In genomic region chr12:90061312-90061711, GRCm38 (mm10) we compare ENCODE assay signal across 14 mouse cellular contexts.
DNase-seq lines count a peak whose midpoint lies in the region; ATAC-seq and TF ChIP-seq lines count a peak whose summit lies in the region.
"Had no signal": no experiment of that assay in that cellular context is flagged by ENCODE, and none has a peak within 500 bp of the region (broad histone marks: within the 10 kb centered on the region; RNA-seq: fewer than 3 reads in every experiment).

No protein-coding gene starts in this region.

- no peak for TF ChIP-seq CTCF in forebrain, postnatal 0 days (IDR thresholded peaks at IDR 0.05; ENCODE audit: low read depth)
- TF ChIP-seq CTCF in CH12.LX (conservative IDR thresholded peaks at IDR 0.05 in 1 of 2, IDR thresholded peaks at IDR 0.05 in 1 of 2; ENCODE audit: low read depth in 2 of 2, low read length in 2 of 2): no peak

- no peak overlapping the region for H3K9ac ChIP-seq in forebrain, postnatal 0 days
- no peak overlapping the region for H3K9ac ChIP-seq in forebrain, embryonic 11.5 days (ENCODE audit: low read length)
- no peak overlapping the region for H3K9ac ChIP-seq in kidney, embryonic 15.5 days
- no peak overlapping the region for H3K9ac ChIP-seq in CH12.LX (ENCODE audit: insufficient read depth, low read depth)
- H3K9ac ChIP-seq: liver, embryonic 15.5 days; neural tube, embryonic 12.5 days had no signal

- H3K4me1 ChIP-seq in forebrain, postnatal 0 days (ENCODE audit: insufficient read depth): no peaks in the 10 kb centered on the region
- H3K4me1 ChIP-seq in forebrain, embryonic 11.5 days (replicated peaks; ENCODE audit: control insufficient read depth, insufficient read depth, low read length): peaks cover 2% of the 10 kb centered on the region; the same call in 1 of the 2 replicates
- H3K4me1 ChIP-seq in kidney, embryonic 15.5 days: no peaks in the 10 kb centered on the region
- peaks cover 0 to 14% of the 10 kb centered on the region in 2 experiments; a peak in 2 of 4 replicates for H3K4me1 ChIP-seq in CH12.LX (ENCODE audit: control insufficient read depth in 1 of 2, insufficient read depth in 2 of 2)
- H3K4me1 ChIP-seq in limb, embryonic 10.5 days: peaks cover 10% of the 10 kb centered on the region
- H3K4me1 ChIP-seq: liver, embryonic 15.5 days had no signal

- no peaks in the 10 kb centered on the region for H3K36me3 ChIP-seq in forebrain, postnatal 0 days (ENCODE audit: insufficient read depth)
- H3K36me3 ChIP-seq in forebrain, embryonic 11.5 days (ENCODE audit: control insufficient read depth, insufficient read depth, low read length): no peaks in the 10 kb centered on the region
- H3K36me3 ChIP-seq in kidney, embryonic 15.5 days: no peaks in the 10 kb centered on the region
- H3K36me3 ChIP-seq in CH12.LX (replicated peaks in 1 of 2; ENCODE audit: control insufficient read depth in 1 of 2, insufficient read depth in 1 of 2, low read length in 1 of 2): no peaks in the 10 kb centered on the region
- no peaks in the 10 kb centered on the region for H3K36me3 ChIP-seq in limb, embryonic 10.5 days
- H3K36me3 ChIP-seq: liver, embryonic 15.5 days; neural tube, embryonic 12.5 days had no signal

- ATAC-seq in forebrain, postnatal 0 days: peak; percentile 23; the same call in 1 of the 2 replicates
- ATAC-seq in forebrain, embryonic 11.5 days (replicated peaks; ENCODE audit: low FRiP score): no peak
- peak; percentile 36; the same call in 1 of the 2 replicates for ATAC-seq in kidney, embryonic 15.5 days (replicated peaks; ENCODE audit: low FRiP score)
- ATAC-seq in monocyte, adult 5-6 weeks (replicated peaks; ENCODE audit: insufficient number of reproducible peaks, low FRiP score, low TSS enrichment, poor library complexity, severe bottlenecking): no peak

- no peak overlapping the region for H3K27ac ChIP-seq in forebrain, postnatal 0 days (ENCODE audit: low read depth, low read length)
- H3K27ac ChIP-seq in forebrain, embryonic 11.5 days (ENCODE audit: low read depth, low read length): no peak overlapping the region
- no peak overlapping the region for H3K27ac ChIP-seq in kidney, embryonic 15.5 days
- no peak overlapping the region for H3K27ac ChIP-seq in CH12.LX (ENCODE audit: insufficient read depth, low read depth)
- H3K27ac ChIP-seq in limb, embryonic 10.5 days: no peak overlapping the region
- H3K27ac ChIP-seq: heart, adult 2 months; liver, embryonic 15.5 days; neural tube, embryonic 12.5 days had no signal

- H3K79me2 ChIP-seq in CH12.LX (replicated peaks; ENCODE audit: control insufficient read depth, extremely low read depth, insufficient read depth, poor library complexity, severe bottlenecking): no peaks in the 10 kb centered on the region

- dilution Hi-C loops in CH12.LX (cut with MboI; ENCODE audit: extremely low pct_ligation_motif_present, extremely low pct_unique_long_range_greater_than_20kb, low sequenced_read_pairs): no loop called here

- 38% methylated on average over 3 of the region's 3 CpGs for WGBS in forebrain, postnatal 0 days
- WGBS in forebrain, embryonic 11.5 days: 75% methylated on average over 3 of the region's 3 CpGs
- WGBS in kidney, embryonic 15.5 days: 16% methylated on average over 3 of the region's 3 CpGs
- WGBS in limb, embryonic 10.5 days: 56% methylated on average over 3 of the region's 3 CpGs

- H3K4me3 ChIP-seq in forebrain, postnatal 0 days (ENCODE audit: low read depth, low read length): no peak overlapping the region
- no peak overlapping the region for H3K4me3 ChIP-seq in forebrain, embryonic 11.5 days (ENCODE audit: low read depth, low read length)
- no peak overlapping the region for H3K4me3 ChIP-seq in kidney, embryonic 15.5 days (replicated peaks)
- no peak overlapping the region for H3K4me3 ChIP-seq in CH12.LX (replicated peaks in 1 of 3; ENCODE audit: low read depth in 2 of 3, low read length in 2 of 3, poor library complexity in 1 of 3)
- H3K4me3 ChIP-seq in limb, embryonic 10.5 days: no peak overlapping the region
- H3K4me3 ChIP-seq: heart, adult 2 months; liver, embryonic 15.5 days; neural tube, embryonic 12.5 days had no signal

- no peak for TF ChIP-seq RAD21 in CH12.LX (IDR thresholded peaks at IDR 0.05; ENCODE audit: low read depth, low read length)

- H3K4me2 ChIP-seq in forebrain, postnatal 0 days (ENCODE audit: low read depth): no peak overlapping the region
- H3K4me2 ChIP-seq in forebrain, embryonic 11.5 days (ENCODE audit: low read depth, low read length, severe bottlenecking): no peak overlapping the region
- H3K4me2 ChIP-seq in kidney, embryonic 15.5 days: no peak overlapping the region
- no peak overlapping the region for H3K4me2 ChIP-seq in CH12.LX (ENCODE audit: insufficient read depth, low read depth, poor library complexity, severe bottlenecking)
- H3K4me2 ChIP-seq: liver, embryonic 15.5 days; neural tube, embryonic 12.5 days had no signal

- DNase-seq in forebrain, postnatal 0 days: no peak
- DNase-seq in forebrain, embryonic 11.5 days (ENCODE audit: low spot score): no peak
- no peak for DNase-seq in kidney, postnatal 14 days
- peak; percentile 24 for DNase-seq in CH12.LX (ENCODE audit: extremely low read depth)
- DNase-seq in limb, embryonic 10.5 days (ENCODE audit: low spot score): peak; percentile 35
- DNase-seq in thymus, postnatal 0 days (ENCODE audit: low spot score): no peak
- DNase-seq: adrenal gland, postnatal 10 days; cerebellum, postnatal 36 days; heart, adult 2 months; thymus, adult 18-20 months had no signal

- no peak for TF ChIP-seq POLR2A in CH12.LX (IDR thresholded peaks at IDR 0.05; ENCODE audit: low read depth, low read length)

- no peak for TF ChIP-seq EP300 in CH12.LX (IDR thresholded peaks at IDR 0.05; ENCODE audit: low read length)

- H3K9me3 ChIP-seq in forebrain, postnatal 0 days (ENCODE audit: low read length): no peaks in the 10 kb centered on the region
- no peaks in the 10 kb centered on the region for H3K9me3 ChIP-seq in forebrain, embryonic 11.5 days (ENCODE audit: control insufficient read depth, low read length)
- H3K9me3 ChIP-seq in kidney, embryonic 15.5 days (replicated peaks): no peaks in the 10 kb centered on the region
- H3K9me3 ChIP-seq in CH12.LX (replicated peaks; ENCODE audit: low read length): no peaks in the 10 kb centered on the region
- H3K9me3 ChIP-seq in limb, embryonic 10.5 days (replicated peaks): no peaks in the 10 kb centered on the region
- H3K9me3 ChIP-seq: liver, embryonic 15.5 days; neural tube, embryonic 12.5 days had no signal

- in situ Hi-C loops in CH12.LX (cut with MboI; ENCODE audit: low pct_ligation_motif_present, low pct_unique_long_range_greater_than_20kb, low sequenced_read_pairs): no loop called here

- no peaks in the 10 kb centered on the region for H3K27me3 ChIP-seq in forebrain, postnatal 0 days (ENCODE audit: insufficient read depth, low read length)
- no peaks in the 10 kb centered on the region for H3K27me3 ChIP-seq in forebrain, embryonic 11.5 days (ENCODE audit: control insufficient read depth, insufficient read depth, low read length)
- no peaks in the 10 kb centered on the region for H3K27me3 ChIP-seq in kidney, embryonic 15.5 days
- H3K27me3 ChIP-seq in CH12.LX (replicated peaks): no peaks in the 10 kb centered on the region
- H3K27me3 ChIP-seq in limb, embryonic 10.5 days (ENCODE audit: low read depth, poor library complexity, severe bottlenecking): no peaks in the 10 kb centered on the region
- H3K27me3 ChIP-seq: liver, embryonic 15.5 days; neural tube, embryonic 12.5 days had no signal

TF ChIP-seq in CH12.LX, 34 proteins besides CTCF, POLR2A, EP300 and RAD21:
- no peak for TF ChIP-seq MEF2A (IDR thresholded peaks at IDR 0.05; ENCODE audit: borderline replicate concordance, low read depth, low read length)
- no peak for TF ChIP-seq POLR2AphosphoS2 (IDR thresholded peaks at IDR 0.05; ENCODE audit: low read depth, low read length)
- no peak for TF ChIP-seq NELFE (IDR thresholded peaks at IDR 0.05; ENCODE audit: low read depth, low read length)
- no peak for TF ChIP-seq MAZ (IDR thresholded peaks at IDR 0.05; ENCODE audit: low read depth, low read length)
- TF ChIP-seq MYC (IDR thresholded peaks at IDR 0.05; ENCODE audit: low read depth, low read length): no peak
- TF ChIP-seq E2F4 (IDR thresholded peaks at IDR 0.05; ENCODE audit: insufficient replicate concordance, low read depth, low read length): no peak
- TF ChIP-seq TBP (conservative IDR thresholded peaks at IDR 0.05; ENCODE audit: low read depth, low read length): no peak
- no peak for TF ChIP-seq SIN3A (IDR thresholded peaks at IDR 0.05; ENCODE audit: low read length)
- no peak for TF ChIP-seq SMC3 (IDR thresholded peaks at IDR 0.05; ENCODE audit: low read depth, low read length)
- no peak for TF ChIP-seq CHD2 (IDR thresholded peaks at IDR 0.05; ENCODE audit: low read length)
- no peak for TF ChIP-seq BHLHE40 (IDR thresholded peaks at IDR 0.05; ENCODE audit: low read depth, low read length)
- no peak for TF ChIP-seq MXI1 (IDR thresholded peaks at IDR 0.05; ENCODE audit: low read depth, low read length)
- TF ChIP-seq USF1 (IDR thresholded peaks at IDR 0.05; ENCODE audit: low read depth, low read length): no peak
- no peak for TF ChIP-seq ZC3H11A (IDR thresholded peaks at IDR 0.05; ENCODE audit: low read depth, low read length)
- no peak for TF ChIP-seq ZNF384 (IDR thresholded peaks at IDR 0.05; ENCODE audit: low read depth, low read length)
- no peak for TF ChIP-seq HCFC1 (IDR thresholded peaks at IDR 0.05; ENCODE audit: low read depth, low read length)
- no peak for TF ChIP-seq CHD1 (IDR thresholded peaks at IDR 0.05; ENCODE audit: low read depth, low read length)

Comparison
In these comparisons a context has a peak if more than half of its experiments do, and no peak if none do; other contexts are left out.
1. ATAC-seq: peak in forebrain, postnatal 0 days (single experiment) and kidney, embryonic 15.5 days (single experiment); none in forebrain, embryonic 11.5 days (single experiment) and monocyte, adult 5-6 weeks (single experiment).
2. DNase-seq: peak in CH12.LX (single experiment) and limb, embryonic 10.5 days (single experiment); none in forebrain, postnatal 0 days (single experiment), forebrain, embryonic 11.5 days (single experiment), kidney, postnatal 14 days (single experiment) and thymus, postnatal 0 days (single experiment).